In the genomic region with DNA sequence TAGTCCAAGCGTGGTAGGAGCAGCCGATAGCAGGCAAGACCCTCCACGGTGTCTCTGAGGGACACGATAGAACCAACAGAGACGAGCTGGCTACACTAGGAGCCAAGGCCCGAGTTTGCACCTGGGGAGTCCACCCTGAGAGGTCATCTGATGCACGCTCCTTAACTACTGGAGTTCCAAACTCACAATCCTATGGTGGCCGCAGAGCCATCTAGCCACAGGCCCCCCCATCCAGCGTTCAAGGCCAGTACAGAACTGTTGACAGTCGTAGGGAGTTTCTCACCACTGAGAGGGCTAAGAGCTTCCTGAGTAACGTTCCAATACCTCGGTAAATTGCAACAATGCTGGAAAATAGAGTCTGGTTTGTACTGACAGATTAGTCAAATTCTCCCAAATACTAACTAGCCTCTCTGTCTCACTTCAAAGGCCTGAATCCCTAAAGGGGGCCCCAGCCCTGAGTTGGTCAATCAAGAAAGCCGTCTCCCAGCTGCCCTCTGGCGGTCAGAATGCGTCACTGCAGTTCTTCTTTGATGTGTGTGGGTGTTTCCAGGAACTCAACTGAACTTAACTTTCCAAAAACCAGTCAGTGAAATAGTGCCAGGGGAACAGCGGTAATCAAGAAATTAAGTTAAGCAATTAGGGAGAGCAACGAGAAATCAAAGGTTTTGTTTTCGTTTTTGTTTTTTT, we compare ENCODE assay signal across 8 mouse cellular contexts. TPM values are rescaled to one million over a fixed set of nuclear protein-coding genes. Genes with fewer than 3 reads are reported as not detected.
DNase-seq lines count a peak whose midpoint lies in the region; ATAC-seq and TF ChIP-seq lines count a peak whose summit lies in the region.

No protein-coding gene starts in this region.

- H3K4me1 ChIP-seq in kidney, embryonic 16.5 days (ENCODE audit: insufficient read depth, low read length) = peaks cover 14% of the 10 kb centered on the region
- H3K4me1 ChIP-seq in liver, adult 2 months (ENCODE audit: control insufficient read depth, insufficient read depth, low read length) = no peaks in the 10 kb centered on the region

- H3K4me2 ChIP-seq in kidney, embryonic 16.5 days (replicated peaks; ENCODE audit: low read depth, low read length) = no peak overlapping the region

- H3K36me3 ChIP-seq in kidney, embryonic 16.5 days (ENCODE audit: insufficient read depth, low read length) = no peaks in the 10 kb centered on the region
- H3K36me3 ChIP-seq in liver, adult 2 months (ENCODE audit: control insufficient read depth, insufficient read depth, low read length) = no peaks in the 10 kb centered on the region

- peak; percentile 83 for DNase-seq in CD4-positive, CD25-positive, alpha-beta regulatory T cell, adult 2 months (ENCODE audit: low read depth, low spot score)
- peak; percentile 91 for DNase-seq in embryo, embryonic 10 days (ENCODE audit: low spot score)
- DNase-seq in liver, adult 2 months (ENCODE audit: extremely low read depth, low read depth, low spot score) = peak; percentile 42
- DNase-seq in ovary, postnatal 10 days (ENCODE audit: low spot score) = peak; percentile 69
- peak; percentile 69 to 72 for DNase-seq in thymus, postnatal 36 days

- H3K79me2 ChIP-seq in liver, adult 2 months (ENCODE audit: control insufficient read depth, insufficient read depth, low read length) = no peaks in the 10 kb centered on the region

- peak; percentile 61 for ATAC-seq in activated CD4-positive, CD25-positive, alpha-beta regulatory T cell, adult 4 months
- peak; percentile 49 for ATAC-seq in granulocyte monocyte progenitor cell, adult 5-6 weeks (replicated peaks; ENCODE audit: poor library complexity, severe bottlenecking)
- peak; percentile 67; the same call in 1 of the 2 replicates for ATAC-seq in kidney, embryonic 16.5 days (ENCODE audit: low FRiP score, low TSS enrichment)

- 47% methylated on average over 18 of the region's 18 CpGs for WGBS in kidney, embryonic 16.5 days
- 53% methylated on average over 18 of the region's 18 CpGs for WGBS in liver, adult 2 months

- H3K9ac ChIP-seq in kidney, embryonic 16.5 days (replicated peaks; ENCODE audit: low read length) = no peak overlapping the region
- no peak overlapping the region for H3K9ac ChIP-seq in liver, adult 2 months (ENCODE audit: low read depth, low read length)

- H3K27me3 ChIP-seq in kidney, embryonic 16.5 days (ENCODE audit: insufficient read depth, low read length) = no peaks in the 10 kb centered on the region
- no peaks in the 10 kb centered on the region for H3K27me3 ChIP-seq in liver, adult 2 months (ENCODE audit: control insufficient read depth, insufficient read depth, low read length)

- H3K4me3 ChIP-seq in kidney, embryonic 16.5 days (ENCODE audit: low read length) = no peak overlapping the region
- H3K4me3 ChIP-seq in liver, adult 2 months (ENCODE audit: insufficient read depth, low read depth, low read length) = no peak overlapping the region

- no peak overlapping the region for H3K27ac ChIP-seq in kidney, embryonic 16.5 days (ENCODE audit: low read length)
- H3K27ac ChIP-seq in liver, adult 2 months (replicated peaks; ENCODE audit: insufficient read depth, low read depth, low read length) = no peak overlapping the region

- TF ChIP-seq POLR2A in liver, adult 2 months (IDR thresholded peaks at IDR 0.05; ENCODE audit: extremely low read depth, insufficient read depth, low read length) = no peak

- TF ChIP-seq CTCF in liver, adult 2 months (IDR thresholded peaks at IDR 0.05; ENCODE audit: low read depth, low read length) = peak; percentile 83

- no peaks in the 10 kb centered on the region for H3K9me3 ChIP-seq in kidney, embryonic 16.5 days (ENCODE audit: low read length)

RNA-seq across cellular contexts. Expression of a gene that starts 18.2 kb away (rescaled TPM):
- polyA plus RNA-seq in activated CD4-positive, CD25-positive, alpha-beta regulatory T cell, adult 4 months (2017; shearing (Covaris generic)) = 1 to 10 TPM; 1.0 to 1.2 TPM
- 25.4 and 28.7 TPM in 2 replicates for total RNA-seq in granulocyte monocyte progenitor cell, adult 5-6 weeks (2014; fragmentation: Nextera tagmentation)
- total RNA-seq in granulocyte monocyte progenitor cell, adult 5-6 weeks (2017) = 6.5 and 7.9 TPM in 2 replicates
- 27.5 and 30.7 TPM in 2 replicates for polyA plus RNA-seq in kidney, embryonic 16.5 days (2015; fragmentation: Nextera tagmentation; extraction: Ambion mirVana)
- total RNA-seq in liver, adult 2 months (2014; rRNA removed) = 2.5 and 4.0 TPM in 2 replicates
- 2.8 and 3.5 TPM in 2 replicates for polyA plus RNA-seq in liver, adult 2 months (2012; rRNA removed)
